17 mouse cellular contexts compared by ENCODE assay signal in genomic region chr10:95409149-95409548, GRCm38 (mm10).
"Had no signal": no experiment of that assay in that cellular context is flagged by ENCODE, and none has a peak within 500 bp of the region (broad histone marks: within the 10 kb centered on the region; RNA-seq: fewer than 3 reads in every experiment).

No protein-coding gene starts in this region.

- ATAC-seq: lung, postnatal 0 days; midbrain, embryonic 13.5 days; midbrain, embryonic 15.5 days had no signal

- H3K4me1 ChIP-seq: stomach, embryonic 15.5 days had no signal

- H3K4me2 ChIP-seq: liver, embryonic 15.5 days; lung, embryonic 15.5 days; midbrain, embryonic 13.5 days; midbrain, embryonic 15.5 days; neural tube, embryonic 12.5 days; stomach, embryonic 15.5 days had no signal

- DNase-seq: liver, postnatal 0 days; lung, adult 2 months; lung, postnatal 14 days; right cerebral cortex, postnatal 14 days; thymus, adult 2 months; thymus, postnatal 25 days; thymus, postnatal 4 days had no signal

- H3K27ac ChIP-seq: liver, embryonic 15.5 days; lung, embryonic 15.5 days; macrophage; midbrain, embryonic 10.5 days; midbrain, embryonic 13.5 days; midbrain, embryonic 15.5 days; neural tube, embryonic 12.5 days; stomach, embryonic 15.5 days; stomach, postnatal 0 days had no signal

- H3K9me3 ChIP-seq: liver, embryonic 15.5 days; lung, embryonic 15.5 days; midbrain, embryonic 10.5 days; midbrain, embryonic 13.5 days; midbrain, embryonic 15.5 days; neural tube, embryonic 12.5 days; stomach, embryonic 15.5 days had no signal

- H3K27me3 ChIP-seq: lung, embryonic 15.5 days; midbrain, embryonic 15.5 days; neural tube, embryonic 12.5 days; stomach, embryonic 15.5 days had no signal

- H3K36me3 ChIP-seq: liver, embryonic 15.5 days; midbrain, embryonic 10.5 days; midbrain, embryonic 15.5 days; stomach, embryonic 15.5 days had no signal

- H3K4me3 ChIP-seq: liver, embryonic 15.5 days; lung, embryonic 15.5 days; midbrain, embryonic 10.5 days; midbrain, embryonic 13.5 days; midbrain, embryonic 15.5 days; neural tube, embryonic 12.5 days; stomach, embryonic 15.5 days had no signal

- H3K9ac ChIP-seq: liver, embryonic 15.5 days; liver, postnatal 0 days; lung, embryonic 15.5 days; midbrain, embryonic 13.5 days; midbrain, embryonic 15.5 days; neural tube, embryonic 12.5 days; stomach, embryonic 15.5 days had no signal
